Mouse (Mus musculus) lung, embryonic 14.5 days (tissue): ENCODE measurements at regions not wholly inside any gene's neighbourhood (a gene's known extent, or its start where the extent isn't known, plus 50 kb on each side); places are given as distances from the start of the nearest gene placed in this dataset.
A peak's percentile ranks its signal among the peaks of the same experiment; 100 is the strongest.

Experiments used
- ATAC-seq: fragments of 200-750 bp; cut with Nextera tagmentation; 2 replicates; pipeline ENCODE4 v1.8.0; 2017; ENCODE audit warnings: mild to moderate bottlenecking, moderate TSS enrichment, moderate library complexity; ENCODE audit not compliant: insufficient read depth
- DNase-seq: peaks from one replicate; pipeline ENCODE4 v3.0.0-alpha.2; 2015
- H3K27ac ChIP-seq: fragments of 300-500 bp; sonication (generic); 2 replicates; pipeline ENCODE4 v1.5.1; 2014; ENCODE audit warnings: low read depth, mild to moderate bottlenecking, moderate library complexity
- H3K27me3 ChIP-seq: fragments of 300-500 bp; sonication (generic); 2 replicates; pipeline ENCODE4 v1.6.1; 2014; ENCODE audit warnings: low read length, control low read depth; ENCODE audit not compliant: insufficient read depth
- H3K36me3 ChIP-seq: fragments of 300-500 bp; sonication (generic); 2 replicates; pipeline ENCODE4 v1.6.1; 2014; ENCODE audit warnings: control low read depth; ENCODE audit not compliant: insufficient read depth
- H3K4me1 ChIP-seq: fragments of 300-500 bp; sonication (generic); 2 replicates; pipeline ENCODE4 v1.6.1; 2014; ENCODE audit warnings: antibody characterized with exemption, control low read depth; ENCODE audit not compliant: insufficient read depth
- H3K4me2 ChIP-seq: fragments of 300-500 bp; sonication (generic); 2 replicates; pipeline ENCODE4 v1.6.1; 2014; ENCODE audit warnings: mild to moderate bottlenecking
- H3K4me3 ChIP-seq: fragments of 300-500 bp; sonication (generic); 2 replicates; pipeline ENCODE4 v1.5.1; 2014; ENCODE audit warnings: low read depth, low read length
- H3K9ac ChIP-seq: fragments of 300-500 bp; sonication (generic); 2 replicates; pipeline ENCODE4 v1.6.1; 2014
- H3K9me3 ChIP-seq: fragments of 300-500 bp; sonication (generic); 2 replicates; pipeline ENCODE4 v1.6.1; 2016; ENCODE audit warnings: low read depth, low read length, control low read depth
- CTCF ChIP-seq: IDR thresholded peaks from 2 replicates; pipeline ENCODE4 v1.5.1; 2016; ENCODE audit warnings: antibody characterized with exemption, low read depth
- WGBS: fragments of 180-500 bp; shearing (Covaris S2); extraction: QIAGEN DNeasy Blood & Tissue Kit; methylation state at CpG from one replicate; pipeline ENCODE4 v1.1.7; 2014; 5-methylcytosine and 5-hydroxymethylcytosine counted together

DNA sequence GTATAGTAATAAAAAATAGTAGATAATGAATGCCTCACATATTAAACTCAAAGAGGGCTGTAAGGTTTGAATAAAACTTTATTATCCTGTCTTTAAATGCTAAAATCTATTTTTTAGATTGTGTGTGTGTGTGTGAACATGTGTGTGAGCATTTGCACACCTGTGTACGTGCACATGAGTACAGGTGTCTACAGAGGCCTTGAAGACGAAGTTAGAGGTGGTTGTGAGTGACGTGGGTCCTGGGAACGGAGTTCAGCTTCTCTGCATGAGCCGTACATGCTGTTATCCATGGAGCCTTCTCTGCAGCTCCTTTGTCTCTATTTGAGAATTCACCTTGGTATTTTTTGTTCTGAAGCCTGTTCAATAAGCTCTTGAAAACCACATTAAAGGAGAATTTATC, 129.8 kb upstream of the Hmgn3 start:
- Histone ChIP-seq H3K27me3 (no peaks in the 10 kb centered on the region), H3K4me3 (no peak overlapping the region), H3K36me3 (no peaks in the 10 kb centered on the region), H3K4me2 (no peak overlapping the region), H3K27ac (no peak overlapping the region), H3K4me1 (no peaks in the 10 kb centered on the region), H3K9ac (no peak overlapping the region), H3K9me3 (no peaks in the 10 kb centered on the region)
- no peak for ATAC-seq
- DNase-seq: no peak
- no peak for TF ChIP-seq CTCF
- 76% methylated on average over 5 of the region's 5 CpGs for WGBS

DNA sequence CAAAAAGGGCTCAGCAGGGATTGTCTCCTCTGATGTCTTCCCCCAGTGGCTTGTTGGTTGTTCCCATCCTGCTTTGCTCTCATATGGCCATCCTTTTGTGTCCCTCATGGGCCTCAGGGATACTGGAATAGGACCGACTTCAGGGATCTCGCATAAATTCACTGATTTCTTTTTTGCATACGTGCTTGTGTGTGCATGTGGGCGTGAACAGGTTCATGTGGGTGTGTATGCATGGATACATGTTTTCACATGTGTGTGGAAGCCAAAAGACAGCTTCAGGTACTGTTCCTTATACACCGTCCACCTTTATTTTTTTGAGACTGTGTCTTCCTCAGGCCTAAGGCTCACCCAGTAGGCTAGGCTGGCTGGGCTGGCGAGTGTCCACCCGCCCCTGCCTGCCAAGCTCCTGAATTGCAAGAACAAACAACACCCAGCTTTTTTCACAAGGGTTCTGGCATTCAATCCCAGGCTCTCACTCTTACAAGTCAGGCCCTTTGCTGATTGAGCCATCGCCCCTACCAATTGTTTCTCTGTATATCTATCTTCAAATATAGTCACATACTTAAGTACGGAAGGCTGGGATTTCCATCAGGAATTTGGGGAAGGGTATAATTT, 127.0 kb upstream of the Hmgn3 start:
- no peaks in the 10 kb centered on the region for H3K9me3 ChIP-seq
- H3K4me2 ChIP-seq: no peak overlapping the region
- H3K27ac ChIP-seq: no peak overlapping the region
- no peaks in the 10 kb centered on the region for H3K36me3 ChIP-seq
- WGBS: 85% methylated on average over 9 of the region's 9 CpGs
- H3K9ac ChIP-seq: no peak overlapping the region
- H3K27me3 ChIP-seq: no peaks in the 10 kb centered on the region
- DNase-seq: no peak
- no peak for TF ChIP-seq CTCF
- H3K4me3 ChIP-seq: no peak overlapping the region
- no peaks in the 10 kb centered on the region for H3K4me1 ChIP-seq
- ATAC-seq: no peak

DNA sequence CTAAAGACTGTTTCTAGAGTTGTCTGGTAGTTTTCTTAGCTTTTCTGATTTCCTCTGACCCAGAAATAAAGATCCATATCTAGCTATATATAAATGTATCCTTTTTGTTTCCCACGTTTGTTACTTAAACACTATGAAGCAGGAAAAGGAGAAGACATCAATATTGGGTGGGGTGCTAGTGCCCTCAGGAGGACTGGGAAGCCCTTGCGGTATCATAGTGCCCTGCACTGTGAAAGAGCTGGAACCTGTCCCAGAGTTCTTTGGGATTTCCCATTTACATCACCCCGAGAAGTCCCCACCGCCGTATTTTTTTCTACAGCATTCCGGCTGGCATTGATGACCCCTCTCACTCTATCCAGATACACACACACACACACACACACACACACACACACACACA, 119.3 kb upstream of the Hmgn3 start:
- H3K9me3 ChIP-seq: no peaks in the 10 kb centered on the region
- TF ChIP-seq CTCF: peak; percentile 26
- WGBS: 72% methylated on average over 6 of the region's 6 CpGs
- no peak overlapping the region for H3K4me3 ChIP-seq
- H3K36me3 ChIP-seq: no peaks in the 10 kb centered on the region
- ATAC-seq (peak; percentile 41; the same call in 1 of the 2 replicates), DNase-seq (peak; percentile 21)
- no peak overlapping the region for H3K4me2 ChIP-seq
- H3K27ac ChIP-seq: no peak overlapping the region
- H3K4me1 ChIP-seq: no peaks in the 10 kb centered on the region
- H3K27me3 ChIP-seq: no peaks in the 10 kb centered on the region
- H3K9ac ChIP-seq: no peak overlapping the region

DNA sequence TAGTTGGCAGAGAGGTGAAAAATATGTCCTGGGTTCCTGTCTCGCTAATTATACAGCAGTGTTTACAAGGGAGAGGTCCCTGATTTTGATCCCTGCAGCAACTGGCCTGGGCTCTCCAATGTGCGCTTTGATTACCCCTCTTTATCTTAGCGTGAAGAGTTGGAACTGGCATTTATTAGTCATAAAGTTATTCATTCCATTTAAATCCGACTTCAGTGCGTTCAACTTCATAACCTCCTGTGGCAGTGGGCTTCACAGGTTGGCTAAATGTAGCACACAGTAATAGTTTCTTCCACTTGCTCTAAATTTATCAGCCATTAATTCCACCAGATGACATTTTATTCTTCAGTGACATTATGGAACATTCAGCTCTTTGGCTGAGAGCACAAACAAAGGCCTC, 113.0 kb upstream of the Hmgn3 start:
- no peak overlapping the region for H3K27ac ChIP-seq
- H3K27me3 ChIP-seq: no peaks in the 10 kb centered on the region
- no peak overlapping the region for H3K4me2 ChIP-seq
- H3K9ac ChIP-seq: no peak overlapping the region
- DNase-seq (no peak), ATAC-seq (no peak)
- 49% methylated on average over 5 of the region's 5 CpGs for WGBS
- H3K4me1 ChIP-seq: no peaks in the 10 kb centered on the region
- no peak overlapping the region for H3K4me3 ChIP-seq
- no peaks in the 10 kb centered on the region for H3K9me3 ChIP-seq
- TF ChIP-seq CTCF: no peak
- H3K36me3 ChIP-seq: no peaks in the 10 kb centered on the region

DNA sequence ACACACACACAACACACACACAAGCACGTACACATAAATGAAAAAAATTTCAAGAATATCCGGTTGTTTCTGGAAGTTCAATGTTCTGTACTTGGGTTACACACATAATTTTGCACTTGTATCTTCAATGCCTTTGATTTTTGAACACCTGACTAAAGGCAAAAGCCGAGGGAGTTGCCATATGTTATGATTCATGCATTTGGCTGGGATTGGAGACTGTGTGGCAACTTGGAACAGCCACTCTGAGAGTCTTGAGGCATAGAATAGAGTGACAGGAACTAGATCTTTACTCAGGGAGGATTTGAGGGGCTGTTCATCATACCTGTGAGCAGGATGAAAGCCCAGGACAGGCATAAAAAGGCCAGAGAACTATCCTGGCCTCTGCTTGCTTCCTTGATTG, 112.5 kb upstream of the Hmgn3 start:
- no peaks in the 10 kb centered on the region for H3K27me3 ChIP-seq
- no peak overlapping the region for H3K4me2 ChIP-seq
- ATAC-seq: no peak
- TF ChIP-seq CTCF: no peak
- H3K9ac ChIP-seq: no peak overlapping the region
- H3K4me3 ChIP-seq: no peak overlapping the region
- H3K9me3 ChIP-seq: no peaks in the 10 kb centered on the region
- no peak for DNase-seq
- WGBS: 83% methylated on average over 3 of the region's 3 CpGs
- H3K27ac ChIP-seq: no peak overlapping the region
- no peaks in the 10 kb centered on the region for H3K36me3 ChIP-seq
- H3K4me1 ChIP-seq: no peaks in the 10 kb centered on the region

DNA sequence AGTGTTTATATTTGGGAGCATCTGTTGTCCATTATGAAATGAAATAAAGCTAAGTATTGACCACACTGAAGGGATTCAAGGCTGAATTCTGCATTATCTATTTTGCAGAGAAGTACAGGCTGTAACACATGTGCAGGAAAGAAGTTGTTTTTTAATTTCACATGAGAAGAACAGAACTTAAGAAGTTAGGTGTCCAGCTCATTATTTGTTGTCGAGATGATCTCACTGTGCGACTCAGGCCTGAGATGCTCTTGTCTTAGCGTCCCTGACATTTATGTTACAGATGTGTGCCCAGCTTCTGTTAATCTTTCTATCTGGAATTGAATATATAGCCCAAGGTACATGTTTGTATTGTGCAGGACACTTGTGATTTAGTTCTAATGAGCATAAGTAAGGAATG, 112.0 kb upstream of the Hmgn3 start:
- H3K36me3 ChIP-seq: no peaks in the 10 kb centered on the region
- no peak for DNase-seq
- H3K27me3 ChIP-seq: no peaks in the 10 kb centered on the region
- H3K4me1 ChIP-seq: no peaks in the 10 kb centered on the region
- WGBS: 73% methylated on average over 3 of the region's 3 CpGs
- ATAC-seq: no peak
- no peak overlapping the region for H3K27ac ChIP-seq
- H3K4me2 ChIP-seq: no peak overlapping the region
- no peaks in the 10 kb centered on the region for H3K9me3 ChIP-seq
- no peak overlapping the region for H3K4me3 ChIP-seq
- H3K9ac ChIP-seq: no peak overlapping the region
- TF ChIP-seq CTCF: no peak

DNA sequence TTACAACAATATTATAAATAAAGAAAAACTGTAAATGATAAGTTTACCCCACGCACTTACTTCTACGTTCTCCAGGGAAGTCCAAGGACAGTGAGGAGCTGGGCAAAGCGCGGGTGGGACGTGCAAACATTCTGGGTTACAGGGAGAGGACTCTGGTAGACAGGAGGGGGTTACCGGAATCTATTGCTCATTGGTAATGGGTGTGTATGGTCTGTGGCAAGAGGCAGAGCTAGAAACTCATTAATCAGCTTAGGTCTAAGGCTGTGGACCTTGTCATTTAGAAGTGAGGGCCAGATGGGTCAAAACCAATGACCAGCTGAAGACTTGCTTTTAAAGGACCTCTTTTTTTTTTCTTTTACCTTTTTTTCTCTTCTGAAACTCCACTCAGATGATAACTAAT, 107.9 kb upstream of the Hmgn3 start:
- H3K4me2 ChIP-seq: no peak overlapping the region
- no peak overlapping the region for H3K4me3 ChIP-seq
- no peaks in the 10 kb centered on the region for H3K4me1 ChIP-seq
- TF ChIP-seq CTCF: no peak
- H3K9ac ChIP-seq: no peak overlapping the region
- H3K27ac ChIP-seq: no peak overlapping the region
- no peak for DNase-seq
- H3K36me3 ChIP-seq: no peaks in the 10 kb centered on the region
- no peak for ATAC-seq
- H3K9me3 ChIP-seq: no peaks in the 10 kb centered on the region
- WGBS: 79% methylated on average over 6 of the region's 6 CpGs
- H3K27me3 ChIP-seq: no peaks in the 10 kb centered on the region

DNA sequence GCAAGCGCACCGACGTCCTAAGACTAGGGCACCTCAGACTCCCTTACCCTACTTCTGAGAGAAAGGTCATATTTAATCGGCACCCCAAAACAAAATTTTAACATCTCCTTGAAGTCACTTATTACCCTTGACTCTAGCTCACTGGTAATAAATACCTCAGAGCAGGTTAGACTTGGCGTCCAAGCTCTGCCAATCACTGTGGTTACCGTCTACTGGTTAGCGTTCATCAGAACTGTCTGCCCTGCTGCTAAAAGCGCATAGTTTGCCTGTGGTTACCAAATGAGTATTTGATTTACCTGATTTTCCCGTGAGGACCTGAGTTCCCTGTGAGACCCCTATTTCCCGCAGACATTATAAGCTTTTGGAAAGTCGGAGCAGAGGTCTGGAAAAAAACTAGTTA, 107.3 kb upstream of the Hmgn3 start:
- no peaks in the 10 kb centered on the region for H3K36me3 ChIP-seq
- no peak for TF ChIP-seq CTCF
- no peak overlapping the region for H3K9ac ChIP-seq
- DNase-seq (no peak), ATAC-seq (no peak)
- no peaks in the 10 kb centered on the region for H3K4me1 ChIP-seq
- no peak overlapping the region for H3K4me3 ChIP-seq
- H3K4me2 ChIP-seq: no peak overlapping the region
- no peaks in the 10 kb centered on the region for H3K27me3 ChIP-seq
- WGBS: 89% methylated on average over 11 of the region's 11 CpGs
- H3K27ac ChIP-seq: no peak overlapping the region
- no peaks in the 10 kb centered on the region for H3K9me3 ChIP-seq
